Mouse (Mus musculus) midbrain, postnatal 0 days (tissue): ENCODE measurements around the gene Rita1. TPM values are rescaled to one million over a fixed set of nuclear protein-coding genes. Genes with fewer than 3 reads are reported as not detected.

Experiments used
- ATAC-seq: fragments of 200-750 bp; cut with Nextera tagmentation; 2 replicates; pipeline ENCODE4 v1.8.0; 2017; ENCODE audit warnings: moderate number of reproducible peaks, mild to moderate bottlenecking, moderate TSS enrichment, moderate library complexity; ENCODE audit not compliant: low FRiP score
- DNase-seq: peaks from one replicate; pipeline ENCODE4 v3.0.0-alpha.2; 2015; ENCODE audit warnings: low spot score
- H3K27ac ChIP-seq: fragments of 300-500 bp; sonication (generic); 2 replicates; pipeline ENCODE4 v1.5.1; 2014; ENCODE audit warnings: low read depth, mild to moderate bottlenecking, low read length, mixed read lengths
- H3K27me3 ChIP-seq: fragments of 300-500 bp; sonication (generic); 2 replicates; pipeline ENCODE4 v1.6.1; 2014; ENCODE audit warnings: low read length, control low read depth, mixed read lengths; ENCODE audit not compliant: insufficient read depth
- H3K36me3 ChIP-seq: fragments of 300-500 bp; sonication (generic); 2 replicates; pipeline ENCODE4 v1.6.1; 2014; ENCODE audit warnings: low read length, control low read depth, mixed read lengths; ENCODE audit not compliant: insufficient read depth
- H3K4me1 ChIP-seq: fragments of 300-500 bp; sonication (generic); 2 replicates; pipeline ENCODE4 v1.6.1; 2014; ENCODE audit warnings: mild to moderate bottlenecking, control low read depth, antibody characterized with exemption, low read length, mixed read lengths; ENCODE audit not compliant: insufficient read depth
- H3K4me2 ChIP-seq: fragments of 300-500 bp; sonication (generic); 2 replicates; pipeline ENCODE4 v1.6.1; 2014; ENCODE audit warnings: low read depth, mild to moderate bottlenecking, low read length, mixed read lengths; ENCODE audit not compliant: poor library complexity, severe bottlenecking
- H3K4me3 ChIP-seq: fragments of 300-500 bp; sonication (generic); 2 replicates; pipeline ENCODE4 v1.5.1; 2014; ENCODE audit warnings: low read depth, mild to moderate bottlenecking, low read length, moderate library complexity
- H3K9ac ChIP-seq: fragments of 300-500 bp; sonication (generic); replicated peaks from 2 replicates; pipeline ENCODE4 v1.6.1; 2014; ENCODE audit warnings: mild to moderate bottlenecking, low read length, moderate library complexity, mixed read lengths; ENCODE audit not compliant: poor library complexity, severe bottlenecking
- H3K9me3 ChIP-seq: fragments of 300-500 bp; sonication (generic); 2 replicates; pipeline ENCODE4 v1.6.1; 2016; ENCODE audit warnings: low read length, control low read depth
- CTCF ChIP-seq: IDR thresholded peaks from 2 replicates; pipeline ENCODE4 v1.5.1; 2016; ENCODE audit warnings: antibody characterized with exemption, mild to moderate bottlenecking
- WGBS: fragments of 180-500 bp; shearing (Covaris S2); extraction: QIAGEN DNeasy Blood & Tissue Kit; methylation state at CpG from one replicate; pipeline ENCODE4 v1.1.7; 2014; 5-methylcytosine and 5-hydroxymethylcytosine counted together
- polyA plus RNA-seq: library from polyadenylated mRNA; unstranded; fragments of >200 nt; fragmentation: Nextera tagmentation; extraction: Ambion mirVana; gene quantifications from 2 replicates; pipeline ENCODE4 v1.2.1, GENCODE M21; 2015
- total RNA-seq: library from RNA; depleted of rRNA; stranded (reverse); fragments of >200 nt; gene quantifications from 2 replicates; pipeline ENCODE4 v1.2.3, GENCODE M21; 2014

The Rita1 gene
- total and polyA plus RNA-seq, 2 experiments from 2014 or later: 31.4 to 43.6 TPM

DNA sequence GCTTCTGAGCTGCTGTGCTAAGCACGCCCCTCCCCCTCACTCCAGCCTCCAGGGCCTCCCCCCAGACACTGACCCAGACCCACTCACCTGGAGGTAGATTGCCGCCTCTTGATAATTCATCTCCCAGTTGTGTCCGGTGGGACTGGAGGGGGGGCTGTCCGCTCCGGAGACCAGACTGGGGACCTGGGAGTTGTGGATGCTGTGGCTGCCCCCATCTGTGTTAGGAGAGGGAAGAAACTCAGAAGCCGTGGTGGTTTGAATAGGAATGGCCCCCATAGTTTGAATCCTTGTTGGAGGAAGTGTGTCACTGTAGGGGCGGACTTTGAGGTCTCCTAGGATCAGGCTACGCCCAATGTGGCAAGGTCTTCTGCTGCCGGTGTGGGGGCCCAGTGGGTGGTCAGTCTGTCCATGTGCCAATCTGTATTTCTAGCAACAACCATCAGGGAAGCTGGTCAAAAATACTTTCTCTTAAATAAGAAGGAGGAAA lies 52.2 kb downstream of the Rita1 start:
- Histone ChIP-seq H3K9me3 (no peaks in the 10 kb centered on the region), H3K9ac (no peak overlapping the region), H3K27me3 (no peaks in the 10 kb centered on the region), H3K4me2 (no peak overlapping the region), H3K27ac (peak overlapping the region; percentile 38; the same call in 1 of the 2 replicates), H3K4me3 (no peak overlapping the region), H3K4me1 (no peaks in the 10 kb centered on the region; the same call in 1 of the 2 replicates), H3K36me3 (peaks cover 11% of the 10 kb centered on the region; the same call in 1 of the 2 replicates)
- 68% methylated on average over 8 of the region's 9 CpGs for WGBS
- ATAC-seq (no peak), DNase-seq (no peak)
- TF ChIP-seq CTCF: no peak

DNA sequence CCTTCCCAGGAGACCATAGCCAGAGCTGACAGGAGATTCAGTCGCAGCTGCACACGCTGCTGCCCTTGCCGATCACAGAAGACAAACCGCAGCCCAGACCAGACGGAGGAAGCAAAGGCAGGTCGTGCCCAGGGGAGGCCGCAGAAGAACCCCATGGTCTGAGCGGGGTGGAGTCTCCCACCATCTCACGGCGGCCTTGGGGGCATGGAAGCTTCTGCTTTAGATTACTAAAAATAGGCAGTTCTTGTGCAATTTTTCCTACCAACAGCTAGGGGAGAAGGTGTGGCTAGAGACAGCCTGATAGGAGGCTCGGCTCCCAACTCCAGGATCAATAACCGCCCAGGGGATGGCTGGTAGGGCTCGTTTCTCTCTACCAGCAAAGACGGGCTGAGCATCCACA lies 53.6 kb downstream of the Rita1 start:
- peaks cover 15% of the 10 kb centered on the region; the same call in 1 of the 2 replicates for H3K36me3 ChIP-seq
- H3K9ac ChIP-seq: no peak overlapping the region
- no peak overlapping the region for H3K4me2 ChIP-seq
- 66% methylated on average over 14 of the region's 14 CpGs for WGBS
- H3K27ac ChIP-seq: no peak overlapping the region
- H3K4me1 ChIP-seq: no peaks in the 10 kb centered on the region; the same call in 1 of the 2 replicates
- H3K9me3 ChIP-seq: no peaks in the 10 kb centered on the region
- no peaks in the 10 kb centered on the region for H3K27me3 ChIP-seq
- ATAC-seq (no peak), DNase-seq (no peak)
- TF ChIP-seq CTCF: no peak
- no peak overlapping the region for H3K4me3 ChIP-seq

DNA sequence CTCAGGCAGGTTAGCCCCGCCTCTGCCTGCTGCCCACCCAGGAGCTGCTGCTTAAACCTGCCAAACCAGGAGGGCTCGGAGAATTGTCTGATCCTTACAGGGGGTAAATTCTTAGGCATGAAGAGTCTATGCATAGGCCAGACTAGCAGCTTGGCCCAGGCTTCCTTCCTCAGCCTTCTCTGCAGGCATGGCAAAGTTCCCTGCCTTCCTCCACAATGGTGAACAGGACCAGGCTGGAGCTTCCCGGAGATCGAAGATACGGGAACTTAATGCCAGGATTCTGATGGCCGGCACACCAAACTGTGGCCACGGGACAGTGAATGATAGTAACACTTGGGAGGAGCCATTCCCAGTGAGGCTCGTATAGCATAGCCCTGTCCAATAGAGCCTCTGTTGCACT lies 54.3 kb downstream of the Rita1 start:
- TF ChIP-seq CTCF: no peak

DNA sequence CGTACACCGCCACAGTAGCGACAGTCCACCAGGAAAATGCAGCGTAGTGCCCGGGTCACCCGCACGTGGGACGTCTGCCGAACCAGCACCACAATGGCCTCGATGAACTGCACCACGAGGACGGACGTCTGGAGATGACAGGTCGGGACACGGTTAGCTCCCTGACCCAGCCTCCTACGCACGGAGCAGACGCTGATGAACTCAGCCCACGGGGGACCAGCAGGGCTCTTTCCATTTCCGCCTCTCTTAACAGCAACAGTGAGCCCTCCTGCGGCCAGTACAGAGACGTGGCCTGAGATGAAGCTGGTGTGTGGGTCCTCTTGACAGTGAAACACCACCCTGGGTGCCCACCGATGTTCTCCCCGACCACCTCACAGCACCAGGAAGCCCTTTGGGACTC lies 56.5 kb downstream of the Rita1 start:
- Histone ChIP-seq H3K4me2 (no peak overlapping the region), H3K9me3 (no peaks in the 10 kb centered on the region), H3K4me3 (no peak overlapping the region), H3K27me3 (no peaks in the 10 kb centered on the region), H3K36me3 (peaks cover 22% of the 10 kb centered on the region; the same call in 1 of the 2 replicates), H3K9ac (no peak overlapping the region), H3K27ac (no peak overlapping the region), H3K4me1 (no peaks in the 10 kb centered on the region; the same call in 1 of the 2 replicates)
- WGBS: 85% methylated on average over 24 of the region's 24 CpGs
- no peak for TF ChIP-seq CTCF
- no peak for ATAC-seq
- DNase-seq: no peak

More for the DNA sequence above, 54.3 kb downstream of the Rita1 start:
- H3K4me3 ChIP-seq: no peak overlapping the region
- DNase-seq: no peak
- no peak overlapping the region for H3K9ac ChIP-seq
- H3K36me3 ChIP-seq: peaks cover 22% of the 10 kb centered on the region; the same call in 1 of the 2 replicates
- no peak overlapping the region for H3K27ac ChIP-seq
- no peaks in the 10 kb centered on the region; the same call in 1 of the 2 replicates for H3K4me1 ChIP-seq
- WGBS: 60% methylated on average over 8 of the region's 8 CpGs
- H3K4me2 ChIP-seq: no peak overlapping the region
- ATAC-seq: no peak
- H3K9me3 ChIP-seq: no peaks in the 10 kb centered on the region
- H3K27me3 ChIP-seq: no peaks in the 10 kb centered on the region

DNA sequence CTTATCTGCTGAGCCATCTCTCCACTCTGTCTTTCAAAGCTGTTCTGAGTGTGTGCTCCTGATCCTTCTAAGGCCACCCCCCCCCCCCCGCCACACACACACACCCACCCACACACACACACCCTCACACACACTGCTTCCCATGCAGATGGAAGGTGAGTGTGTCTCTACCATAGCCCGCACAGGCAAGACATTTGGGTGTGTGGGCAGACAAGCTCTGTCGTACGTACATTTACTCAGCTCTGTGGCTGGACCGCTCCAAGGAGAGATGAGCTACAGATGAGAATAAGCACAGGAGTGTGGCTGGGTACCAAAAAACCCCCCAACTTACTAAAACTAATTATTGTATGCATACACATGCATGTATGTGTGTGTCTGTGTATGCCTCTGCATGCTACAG lies 61.7 kb downstream of the Rita1 start:
- no peaks in the 10 kb centered on the region for H3K4me1 ChIP-seq
- no peak overlapping the region for H3K27ac ChIP-seq
- peaks cover 17% of the 10 kb centered on the region for H3K36me3 ChIP-seq
- TF ChIP-seq CTCF: no peak
- H3K4me2 ChIP-seq: no peak overlapping the region
- H3K27me3 ChIP-seq: no peaks in the 10 kb centered on the region
- 93% methylated on average over 5 of the region's 5 CpGs for WGBS
- DNase-seq: no peak
- H3K9ac ChIP-seq: no peak overlapping the region
- no peak for ATAC-seq
- H3K4me3 ChIP-seq: no peak overlapping the region
- no peaks in the 10 kb centered on the region for H3K9me3 ChIP-seq

DNA sequence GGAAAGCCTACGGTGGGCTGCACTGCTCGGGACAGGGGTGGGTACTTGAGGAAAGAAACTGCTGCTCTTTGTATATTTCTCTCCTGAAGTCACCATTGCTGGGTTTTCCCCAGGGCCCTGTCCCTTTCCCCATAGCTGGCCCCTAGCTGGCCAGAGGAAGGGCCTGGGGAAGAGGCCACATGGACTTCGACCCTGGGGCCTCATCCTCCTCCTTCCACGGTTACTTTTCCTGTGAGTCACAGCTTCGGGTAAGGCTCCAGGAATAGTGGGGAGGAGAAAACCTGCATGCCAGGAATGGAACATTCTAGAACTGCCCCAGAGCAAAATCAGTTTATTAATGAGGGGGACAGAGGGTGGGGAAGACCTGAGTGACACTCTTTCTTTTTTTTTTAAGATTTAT lies 62.3 kb downstream of the Rita1 start:
- DNase-seq (no peak), ATAC-seq (no peak)
- H3K27me3 ChIP-seq: no peaks in the 10 kb centered on the region
- no peak overlapping the region for H3K4me2 ChIP-seq
- no peaks in the 10 kb centered on the region for H3K9me3 ChIP-seq
- H3K4me1 ChIP-seq: no peaks in the 10 kb centered on the region
- H3K9ac ChIP-seq: no peak overlapping the region
- H3K36me3 ChIP-seq: peaks cover 14% of the 10 kb centered on the region
- H3K27ac ChIP-seq: no peak overlapping the region
- WGBS: 95% methylated on average over 5 of the region's 5 CpGs
- H3K4me3 ChIP-seq: no peak overlapping the region
- TF ChIP-seq CTCF: no peak
